Mouse (Mus musculus) layer of hippocampus, postnatal 36 days (tissue): ENCODE results near the gene Tnnc1. TPM values are rescaled to one million over a fixed set of nuclear protein-coding genes. Genes with fewer than 3 reads are reported as not detected.

ENCODE experiments used
- DNase-seq, 2 experiments: peaks; one replicate each; pipeline ENCODE4 v3.0.0; 2022
- total RNA-seq, 2 experiments: library from RNA; stranded (reverse); gene quantifications; 2 replicates each; pipeline ENCODE4 v1.2.3; 2021

The Tnnc1 gene
- total RNA-seq = 1 to 10 TPM; 3.8 to 4.4 TPM

- no peak for DNase-seq
Measured at GRCm38 (mm10) chr14:31208084-31208483, at the start of gene Tnnc1. TSS of gene Tnnc1 (plus strand) at chr14:31208312.

GRCm38 (mm10) chr14:31160196-31161150, 47.6 kb upstream of the Tnnc1 start:
- DNase-seq = no peak

GRCm38 (mm10) chr14:31161191-31161590, 46.9 kb upstream of the Tnnc1 start:
- DNase-seq = no peak

- DNase-seq = no peak
Measured at GRCm38 (mm10) chr14:31161638-31162037, 46.5 kb upstream of the Tnnc1 start.

GRCm38 (mm10) chr14:31164067-31164466, 44.0 kb upstream of the Tnnc1 start:
- DNase-seq = no peak

- DNase-seq = no peak
Measured at GRCm38 (mm10) chr14:31165010-31165409, 43.1 kb upstream of the Tnnc1 start.

- DNase-seq = no peak
Measured at GRCm38 (mm10) chr14:31165458-31165857, 42.7 kb upstream of the Tnnc1 start.

GRCm38 (mm10) chr14:31165991-31166630, 42.0 kb upstream of the Tnnc1 start:
- no peak for DNase-seq

GRCm38 (mm10) chr14:31166827-31167226, 41.3 kb upstream of the Tnnc1 start:
- no peak for DNase-seq

GRCm38 (mm10) chr14:31168425-31168824, 39.7 kb upstream of the Tnnc1 start, which contains the start of gene Stab1:
TSS of gene Stab1 (minus strand) at chr14:31168641.
- no peak for DNase-seq

- no peak for DNase-seq
Measured at GRCm38 (mm10) chr14:31169508-31169907, 38.6 kb upstream of the Tnnc1 start.

- DNase-seq = no peak
Measured at GRCm38 (mm10) chr14:31170963-31171362, 37.1 kb upstream of the Tnnc1 start.

- no peak for DNase-seq
Measured at GRCm38 (mm10) chr14:31171386-31171785, 36.7 kb upstream of the Tnnc1 start.

GRCm38 (mm10) chr14:31171821-31172220, 36.3 kb upstream of the Tnnc1 start:
- DNase-seq = no peak

- no peak for DNase-seq
Measured at GRCm38 (mm10) chr14:31172781-31173455, 35.2 kb upstream of the Tnnc1 start.

GRCm38 (mm10) chr14:31173537-31173936, 34.6 kb upstream of the Tnnc1 start:
- DNase-seq = no peak

GRCm38 (mm10) chr14:31177287-31177686, 30.8 kb upstream of the Tnnc1 start:
- no peak for DNase-seq

GRCm38 (mm10) chr14:31177715-31178114, 30.4 kb upstream of the Tnnc1 start:
- DNase-seq = no peak

GRCm38 (mm10) chr14:31179677-31180365, 28.3 kb upstream of the Tnnc1 start:
- no peak for DNase-seq

- DNase-seq = no peak
Measured at GRCm38 (mm10) chr14:31181512-31181911, 26.6 kb upstream of the Tnnc1 start.

GRCm38 (mm10) chr14:31182786-31183290, 25.3 kb upstream of the Tnnc1 start:
- no peak for DNase-seq

GRCm38 (mm10) chr14:31183541-31183940, 24.6 kb upstream of the Tnnc1 start:
- DNase-seq = no peak
